Mouse (Mus musculus): ENCODE results near the gene Atrip.

DNA sequence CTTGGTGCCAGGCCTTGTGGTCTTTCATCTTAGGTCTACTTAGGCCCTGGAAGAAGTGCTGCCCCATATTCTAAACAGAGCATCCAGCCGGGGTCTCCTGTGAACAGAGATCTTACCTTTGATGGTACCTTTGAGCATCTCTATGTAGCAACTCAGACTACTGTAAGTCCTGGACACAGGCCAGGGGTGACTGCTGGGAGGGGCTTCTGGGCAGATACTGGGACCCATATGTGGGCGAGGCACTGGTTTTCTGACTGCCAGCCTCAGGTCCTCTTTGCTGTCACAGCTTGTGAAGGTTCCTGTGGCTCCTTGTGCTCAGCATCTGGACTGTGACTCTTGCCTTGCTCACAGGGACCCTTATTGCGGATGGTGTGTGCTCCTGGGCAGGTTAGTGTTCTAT is 28.6 kb upstream of the Atrip start:
- TF ChIP-seq CTCF (IDR thresholded peaks at IDR 0.05; ENCODE audit: borderline replicate concordance, insufficient read depth, low read length): no peak
- TF ChIP-seq POLR2A (IDR thresholded peaks at IDR 0.05; ENCODE audit: low read depth, low read length): no peak

Data from embryonic fibroblast, embryonic 13.5 days (primary cell).